Mouse (Mus musculus) myocyte (in vitro differentiated cells): ENCODE results near the gene Itpk1.

Source experiments
- CEBPB ChIP-seq: IDR thresholded peaks from 2 replicates; pipeline ENCODE4 v1.6.1; 2011; ENCODE audit warnings: mild to moderate bottlenecking, moderate library complexity; ENCODE audit not compliant: poor library complexity, insufficient read depth, severe bottlenecking
- E2F4 ChIP-seq: IDR thresholded peaks from one replicate; pipeline ENCODE4 v1.6.1; 2011; ENCODE audit warnings: mild to moderate bottlenecking, control low read depth, moderate library complexity; ENCODE audit not compliant: insufficient read depth
- MAX ChIP-seq: IDR thresholded peaks from one replicate; pipeline ENCODE4 v1.6.1; 2011; ENCODE audit warnings: low read depth, mild to moderate bottlenecking, control low read depth
- MYOD1 ChIP-seq, 3 experiments: IDR thresholded peaks; one replicate each; pipeline ENCODE4 v1.6.1; 2011; ENCODE audit warnings: control low read depth in 2 of 3, low read depth in 2 of 3, mild to moderate bottlenecking in 2 of 3, moderate library complexity in 1 of 3; ENCODE audit not compliant: insufficient read length in 2 of 3, control insufficient read depth in 1 of 3
- MYOG ChIP-seq, 3 experiments: IDR thresholded peaks; one replicate each; pipeline ENCODE4 v1.6.1; 2011; ENCODE audit warnings: control low read depth in 2 of 3, low read depth in 2 of 3, mild to moderate bottlenecking in 2 of 3; ENCODE audit not compliant: insufficient read length in 2 of 3, control insufficient read depth in 1 of 3, insufficient read depth in 1 of 3
- POLR2A ChIP-seq: IDR thresholded peaks from one replicate; pipeline ENCODE4 v1.6.1; 2011; ENCODE audit warnings: low read depth, mild to moderate bottlenecking, control low read depth, moderate library complexity; ENCODE audit not compliant: insufficient read length
- POLR2AphosphoS2 ChIP-seq: IDR thresholded peaks from one replicate; pipeline ENCODE4 v1.6.1; 2011; ENCODE audit warnings: low read depth, control low read depth; ENCODE audit not compliant: insufficient read length
- REST ChIP-seq: IDR thresholded peaks from one replicate; pipeline ENCODE4 v1.6.1; 2011; ENCODE audit warnings: mild to moderate bottlenecking, control low read depth, moderate library complexity; ENCODE audit not compliant: insufficient read depth, insufficient read length
- SRF ChIP-seq: IDR thresholded peaks from one replicate; pipeline ENCODE4 v1.6.1; 2011; ENCODE audit warnings: low read depth; ENCODE audit not compliant: control insufficient read depth, insufficient read length
- TCF12 ChIP-seq: IDR thresholded peaks from one replicate; pipeline ENCODE4 v1.6.1; 2011; ENCODE audit warnings: mild to moderate bottlenecking, control low read depth; ENCODE audit not compliant: poor library complexity, insufficient read depth, severe bottlenecking
- TCF3 ChIP-seq: IDR thresholded peaks from one replicate; pipeline ENCODE4 v1.6.1; 2011; ENCODE audit warnings: low read depth, control low read depth; ENCODE audit not compliant: insufficient read length
- USF1 ChIP-seq: IDR thresholded peaks from one replicate; pipeline ENCODE4 v1.6.1; 2011; ENCODE audit warnings: low read depth, mild to moderate bottlenecking, control low read depth, moderate library complexity

DNA sequence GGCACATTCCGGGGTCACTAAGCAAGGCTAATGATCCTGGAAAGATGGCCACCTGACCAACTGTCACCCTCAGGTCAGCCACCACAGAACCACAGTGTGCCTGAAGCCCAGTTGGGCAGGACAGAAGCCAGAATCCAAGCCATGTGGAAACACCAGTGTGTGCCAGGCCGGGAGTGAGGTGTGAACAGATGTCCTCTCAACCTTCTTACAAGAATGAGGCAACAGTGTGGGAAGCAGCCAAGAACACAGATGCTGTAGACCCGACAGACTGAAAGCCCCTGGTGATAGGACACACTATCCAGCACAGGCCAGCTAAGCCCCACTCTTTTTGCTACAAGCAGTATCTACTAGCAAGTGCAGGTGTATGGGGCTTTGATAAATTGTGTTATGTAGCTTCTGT, 119.3 kb downstream of the Itpk1 start:
- peak; percentile 9 to 82 (median 30) for TF ChIP-seq MYOG (IDR thresholded peaks at IDR 0.05; ENCODE audit: control insufficient read depth in 1 of 3, insufficient read depth in 1 of 3, insufficient read length in 2 of 3, low read depth in 2 of 3)
- no peak for TF ChIP-seq POLR2A
- no peak for TF ChIP-seq MAX
- no peak for TF ChIP-seq SRF
- no peak for TF ChIP-seq USF1
- peak in 1 of 3 experiments; percentile 67 for TF ChIP-seq MYOD1 (IDR thresholded peaks at IDR 0.05; ENCODE audit: control insufficient read depth in 1 of 3, insufficient read length in 2 of 3, low read depth in 2 of 3)
- TF ChIP-seq TCF3, result peak; percentile 24
- no peak for TF ChIP-seq TCF12
- TF ChIP-seq POLR2AphosphoS2, result no peak
- TF ChIP-seq E2F4, result no peak
- TF ChIP-seq CEBPB, result no peak
- no peak for TF ChIP-seq REST
